Mouse (Mus musculus) right cerebral cortex, adult 2 months (tissue): Measurements from ENCODE around the gene Nhej1.

Experiments used
- DNase-seq, 2 experiments: peaks; one replicate each; pipeline ENCODE4 v3.0.0; 2021 to 2022; ENCODE audit warnings: low spot score in 2 of 2

The Nhej1 gene

DNA sequence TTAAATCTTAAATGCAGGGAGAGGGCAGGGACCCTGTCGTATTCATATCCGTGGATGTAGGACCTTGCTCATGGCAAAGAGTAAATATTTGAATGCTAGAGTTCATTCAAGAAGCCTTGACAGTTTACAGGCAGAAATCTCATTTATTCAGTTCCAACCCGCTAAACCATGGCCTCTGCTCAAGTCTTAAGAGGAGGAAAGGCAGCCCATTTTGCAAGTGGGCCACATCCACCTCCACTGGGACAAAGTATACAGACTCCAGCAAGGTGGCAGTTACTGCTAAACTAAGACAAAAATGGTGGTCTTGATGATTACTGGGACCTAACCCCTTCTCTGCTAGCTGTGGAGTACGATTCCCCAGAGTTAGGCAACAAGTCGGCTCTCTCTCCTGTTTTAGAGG is 418 bp upstream of the Nhej1 start:
- no peak for DNase-seq

DNA sequence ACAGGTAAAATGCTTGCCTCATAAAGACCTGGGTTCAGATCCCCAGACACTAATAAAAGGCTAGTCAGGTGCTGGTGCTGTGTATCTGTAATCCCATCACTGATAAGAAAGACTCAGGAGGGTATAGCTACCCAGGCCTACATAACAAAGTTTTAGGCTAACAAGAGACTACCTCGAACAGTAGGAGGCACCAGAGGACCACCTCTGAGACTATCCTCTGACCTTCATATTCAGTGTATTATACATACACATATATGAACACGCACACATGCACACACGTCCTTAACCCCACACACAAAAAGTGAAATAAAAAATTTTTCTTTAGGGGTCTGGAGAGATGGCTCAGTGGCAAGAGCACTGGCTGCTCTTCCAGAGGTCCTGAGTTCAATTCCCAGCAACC is 2.8 kb downstream of the Nhej1 start:
- DNase-seq, result no peak

DNA sequence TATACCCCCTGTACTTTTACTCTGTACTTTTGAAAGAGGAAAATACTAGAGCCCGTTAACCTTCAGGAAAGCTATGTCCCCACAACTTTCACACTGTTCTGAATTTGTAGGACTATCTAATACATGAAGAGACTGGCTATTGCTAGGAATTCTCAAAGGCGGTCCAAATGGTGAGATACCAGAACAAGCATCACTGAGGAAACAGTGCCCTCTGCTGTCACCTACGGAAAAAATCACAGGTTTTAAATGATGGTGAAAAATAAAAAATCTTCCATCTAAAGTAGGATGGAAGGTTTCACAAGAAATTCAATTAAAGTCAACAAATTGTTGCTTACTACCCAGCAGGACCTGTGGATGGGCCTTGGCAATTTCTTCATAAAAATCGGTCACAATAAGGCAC is 72.9 kb downstream of the Nhej1 start:
- peak; percentile 39 to 40 for DNase-seq

DNA sequence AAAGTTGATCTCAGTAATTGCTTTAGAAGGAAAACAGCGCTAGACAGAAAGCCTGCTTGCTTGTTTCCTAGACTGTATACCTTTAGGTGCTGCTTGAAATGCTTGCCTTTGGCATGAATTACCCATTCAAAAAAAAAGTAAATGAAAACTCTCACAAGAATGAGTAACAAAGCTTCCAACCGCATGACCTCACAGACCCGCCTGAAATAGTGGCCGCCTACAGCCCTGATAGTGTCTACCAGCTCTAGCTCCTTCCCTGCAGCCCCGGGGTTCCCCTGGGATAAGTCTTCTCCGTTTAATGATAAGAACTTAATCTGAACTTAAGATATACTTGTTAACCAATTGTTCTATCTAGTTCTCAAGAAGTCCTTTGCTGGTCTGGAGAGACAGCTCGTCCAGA is 73.6 kb downstream of the Nhej1 start:
- no peak for DNase-seq

DNA sequence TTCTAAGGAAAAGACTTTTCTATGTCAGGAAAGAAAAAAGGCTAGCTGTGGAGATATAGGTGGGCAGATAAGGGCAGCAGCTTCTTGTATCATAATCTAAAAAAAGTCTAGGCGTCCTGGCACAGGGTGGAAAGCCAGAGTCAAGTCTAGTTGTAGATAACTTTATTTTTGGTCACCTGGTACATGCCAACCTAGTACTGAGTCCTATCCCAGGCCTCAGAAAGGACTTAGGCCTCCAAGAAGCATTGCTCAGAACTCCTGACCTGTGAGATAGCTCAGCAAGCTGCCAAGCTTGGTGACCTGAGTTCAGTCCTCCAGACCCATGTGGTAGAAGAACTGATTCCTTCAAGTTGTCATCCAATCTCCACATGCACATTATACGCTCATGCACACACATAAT is 76.4 kb downstream of the Nhej1 start:
- no peak for DNase-seq

DNA sequence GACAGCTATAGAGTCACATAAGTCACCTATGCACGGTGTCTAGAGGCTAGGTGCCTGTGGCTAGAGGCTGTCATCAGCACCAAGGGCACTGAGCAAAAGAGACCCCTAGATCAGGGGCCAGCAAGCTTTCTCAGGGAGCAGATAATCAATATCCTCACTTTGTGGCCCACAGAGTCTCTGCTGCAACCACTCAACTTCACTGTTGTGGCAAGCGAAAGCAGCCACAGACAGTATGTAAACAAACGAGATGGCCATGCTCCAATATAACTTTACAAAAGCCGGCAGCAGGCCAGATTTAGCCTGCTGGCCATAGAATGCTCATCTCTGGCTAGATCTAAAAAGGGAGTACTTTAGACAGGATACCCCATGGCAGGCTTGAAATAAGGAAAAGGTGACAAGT is 77.0 kb downstream of the Nhej1 start:
- no peak for DNase-seq

DNA sequence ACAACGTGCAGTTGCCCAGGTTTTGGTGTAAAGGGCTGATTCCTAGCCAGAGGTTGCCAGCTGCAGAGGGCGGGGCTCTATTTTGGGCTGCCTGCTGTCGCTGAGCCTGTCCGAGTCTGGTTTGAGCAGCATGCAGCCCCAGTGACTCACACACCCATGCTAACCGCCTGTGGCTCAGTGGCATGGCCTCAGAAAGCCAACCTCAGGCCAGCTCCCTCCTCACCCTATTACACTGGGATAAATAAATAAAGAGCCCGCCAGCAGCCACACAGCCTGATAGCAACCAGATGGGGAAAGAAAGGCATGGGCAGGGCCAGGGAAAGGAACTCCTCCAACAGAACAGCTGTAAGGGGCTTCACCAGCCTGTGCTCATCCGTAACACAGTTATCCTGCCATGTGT is 84.6 kb downstream of the Nhej1 start:
- DNase-seq, result no peak

DNA sequence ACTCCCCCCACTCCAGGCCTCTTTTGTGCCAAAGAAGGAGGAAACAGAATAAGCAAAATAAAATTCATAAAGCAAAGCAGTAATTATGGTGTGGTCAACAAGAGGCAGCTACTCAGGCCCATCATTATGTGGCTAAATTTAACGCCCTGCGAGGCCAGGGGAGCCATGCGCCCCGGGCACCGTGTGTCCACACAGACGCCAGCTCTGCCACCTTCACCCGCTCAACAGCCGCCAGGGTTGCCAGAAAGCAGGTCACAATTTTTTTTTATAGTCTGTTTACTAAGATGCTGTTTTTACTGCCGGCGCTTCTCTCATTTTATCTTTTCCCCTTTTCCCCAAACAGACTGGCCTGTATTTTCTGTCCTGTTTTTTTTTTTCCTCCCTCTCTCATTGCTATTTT is 93.0 kb downstream of the Nhej1 start:
- DNase-seq, result no peak

DNA sequence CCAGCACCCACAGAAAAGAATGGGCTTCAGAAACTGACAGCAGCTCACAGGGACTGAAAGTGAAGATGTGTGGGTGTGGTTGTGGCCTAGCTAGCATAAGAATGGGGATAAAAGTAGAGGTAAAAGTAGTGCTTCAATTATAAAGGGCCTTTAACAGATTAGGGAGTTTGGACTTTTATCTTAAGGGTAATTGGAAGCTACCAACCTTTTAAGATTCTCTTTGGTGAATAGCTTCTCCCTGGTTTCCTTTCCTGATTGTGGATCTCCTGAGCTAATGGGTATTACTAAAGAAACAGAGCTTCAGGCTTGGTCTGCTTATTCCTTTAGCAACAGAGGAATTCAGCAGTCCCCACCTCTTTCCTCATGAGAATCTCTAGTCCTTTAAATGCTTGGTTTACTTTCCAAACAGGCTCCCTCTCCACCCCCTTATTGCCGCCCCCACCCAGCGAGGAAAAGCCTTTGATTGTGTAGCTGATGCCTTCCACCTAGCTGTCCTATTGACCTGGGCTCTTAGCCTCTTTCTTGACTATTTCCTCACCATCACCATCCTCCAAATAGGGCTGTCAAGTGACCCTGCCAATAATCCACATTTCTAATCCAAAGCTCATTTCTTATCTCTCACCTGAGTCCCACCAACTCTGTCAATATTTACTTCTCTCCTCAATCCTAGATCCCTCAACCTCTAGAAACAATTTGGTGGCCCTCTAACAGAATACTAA is 97.8 kb downstream of the Nhej1 start:
- DNase-seq, result no peak

DNA sequence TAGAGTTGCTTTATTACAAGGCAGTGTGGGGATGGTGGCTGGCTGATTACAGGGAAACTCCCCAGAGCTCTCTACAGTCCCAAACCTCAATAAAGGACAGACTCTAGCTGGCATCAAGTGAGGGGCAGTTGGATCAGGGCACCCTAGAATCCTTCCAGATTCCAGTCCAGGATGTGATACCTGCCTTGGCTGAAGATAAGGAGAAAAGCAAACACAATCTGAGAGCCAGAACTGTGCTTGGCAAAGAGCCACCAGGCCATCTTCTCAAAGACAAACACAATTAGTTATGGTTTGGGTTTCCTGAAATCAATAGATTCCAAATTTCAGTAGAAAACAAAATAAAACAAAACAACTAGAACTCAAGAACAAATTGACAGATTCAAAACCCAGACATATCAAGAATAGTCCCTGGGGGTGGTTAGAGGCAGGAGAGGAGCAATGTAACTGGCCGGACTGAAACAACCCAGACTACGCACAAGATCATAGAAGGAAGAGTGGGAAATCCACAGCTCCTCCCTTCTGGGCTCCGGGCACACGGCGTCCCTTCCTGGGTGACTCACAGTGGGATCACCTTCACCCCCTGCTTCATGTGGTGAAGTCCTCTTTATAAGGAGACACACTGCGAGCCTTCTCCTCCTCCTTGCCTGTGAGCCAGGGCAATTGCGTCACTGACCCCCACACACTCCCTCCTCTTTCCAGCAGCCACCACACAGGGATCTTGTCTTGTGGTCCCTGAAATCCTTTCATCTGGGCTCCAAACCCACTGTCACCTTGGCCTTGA is 100.4 kb downstream of the Nhej1 start:
- DNase-seq, result no peak

DNA sequence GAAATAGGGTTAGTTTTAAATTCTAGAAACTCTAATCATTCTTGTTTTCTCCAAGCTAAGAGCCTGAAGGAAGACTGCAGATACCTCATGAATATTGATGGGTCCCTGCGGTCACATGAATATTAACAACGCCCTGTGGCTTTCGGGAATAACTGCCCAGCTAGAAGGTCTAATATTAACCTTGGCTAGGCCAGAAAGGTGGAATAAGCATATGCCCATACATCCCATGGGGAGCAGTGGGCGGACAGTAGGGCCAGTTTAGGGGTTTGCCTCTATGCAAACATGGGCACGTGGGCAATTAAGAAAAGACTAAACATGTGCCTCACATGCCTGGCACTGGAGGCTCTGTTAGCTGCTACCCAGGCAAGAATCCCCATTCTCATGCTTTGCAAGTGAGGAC is 102.8 kb downstream of the Nhej1 start:
- no peak for DNase-seq

DNA sequence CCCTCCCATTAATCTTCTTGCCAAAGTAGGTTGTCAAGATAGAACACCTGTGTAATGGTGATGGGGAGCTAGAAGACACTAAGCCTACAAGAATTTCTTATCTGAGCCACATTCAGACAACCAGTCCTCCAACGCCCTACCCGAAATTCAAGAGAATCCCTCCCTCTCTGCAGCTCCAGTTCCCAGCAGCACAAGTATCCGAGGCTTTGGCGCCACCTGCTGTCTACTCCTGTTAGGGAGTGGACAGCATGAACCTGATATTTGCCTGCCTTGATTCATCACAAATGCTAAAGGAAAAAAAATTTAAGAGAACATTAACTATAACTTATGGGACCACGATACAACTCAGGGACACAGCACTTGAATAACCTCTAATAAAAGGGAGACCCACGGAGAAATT is 108.2 kb downstream of the Nhej1 start:
- DNase-seq, result peak; percentile 87 to 90

DNA sequence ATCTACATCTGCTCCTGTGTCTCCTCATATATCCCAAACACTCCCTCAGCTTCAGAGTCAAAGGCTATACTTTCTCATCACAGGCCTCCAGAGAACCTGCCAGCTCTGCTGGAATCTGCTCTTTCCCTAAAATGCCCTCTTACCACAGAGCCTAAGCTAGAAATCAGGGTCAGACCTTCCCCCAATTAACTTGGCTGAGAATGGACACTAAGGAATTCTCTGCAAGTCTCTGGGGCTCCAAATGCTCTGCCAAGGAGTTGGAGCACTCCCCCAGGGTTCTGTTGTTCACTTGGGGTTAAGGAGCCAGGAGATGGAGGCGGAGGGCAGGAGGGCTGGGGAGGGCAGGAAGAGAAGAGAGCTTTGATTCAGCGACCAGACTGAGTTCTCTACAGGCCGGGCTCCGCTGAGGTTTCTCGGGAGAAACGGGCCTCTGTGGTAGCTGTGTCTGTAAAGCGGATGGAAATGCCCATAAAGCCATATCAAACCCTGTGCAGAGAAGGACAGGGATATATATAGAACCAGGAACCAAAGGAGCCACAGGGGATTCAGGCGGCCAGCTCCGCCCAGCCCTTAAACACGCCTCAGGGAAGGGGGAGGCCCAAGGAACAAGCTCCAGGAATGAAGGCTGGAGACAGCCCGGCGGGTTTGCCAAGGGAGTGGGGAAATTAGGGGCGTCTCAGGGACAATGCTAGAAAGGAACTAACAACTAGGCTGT is 109.3 kb downstream of the Nhej1 start:
- no peak for DNase-seq

DNA sequence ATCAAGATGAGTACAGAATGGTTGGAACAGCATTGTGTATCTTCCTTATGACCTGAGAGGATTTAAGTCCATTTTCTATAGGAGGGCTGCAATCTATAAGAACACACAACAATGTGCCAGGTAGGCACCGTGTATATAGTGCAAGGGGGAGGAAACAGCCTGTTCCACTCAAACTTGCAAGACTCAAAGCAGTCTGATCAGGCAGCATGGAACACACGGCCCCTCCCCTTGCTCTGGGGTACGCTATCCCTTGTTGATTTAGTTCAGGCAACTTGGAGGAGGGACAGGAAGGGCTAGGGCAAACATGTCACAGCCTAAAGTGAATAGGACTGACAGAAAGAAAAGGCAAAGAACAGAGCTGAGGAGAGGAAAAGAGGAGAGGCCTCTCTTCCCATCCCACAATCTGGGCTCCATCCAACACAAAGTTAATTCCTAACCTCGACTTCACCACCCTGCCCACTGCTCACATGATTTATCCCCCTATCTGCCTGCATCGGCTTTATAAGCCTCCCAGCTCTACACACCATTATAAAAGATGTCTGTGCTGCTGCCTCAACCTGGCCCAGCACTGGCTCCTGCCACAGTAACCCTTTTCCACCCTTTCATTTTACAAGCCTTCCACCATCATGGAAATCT is 110.7 kb downstream of the Nhej1 start:
- DNase-seq, result no peak

DNA sequence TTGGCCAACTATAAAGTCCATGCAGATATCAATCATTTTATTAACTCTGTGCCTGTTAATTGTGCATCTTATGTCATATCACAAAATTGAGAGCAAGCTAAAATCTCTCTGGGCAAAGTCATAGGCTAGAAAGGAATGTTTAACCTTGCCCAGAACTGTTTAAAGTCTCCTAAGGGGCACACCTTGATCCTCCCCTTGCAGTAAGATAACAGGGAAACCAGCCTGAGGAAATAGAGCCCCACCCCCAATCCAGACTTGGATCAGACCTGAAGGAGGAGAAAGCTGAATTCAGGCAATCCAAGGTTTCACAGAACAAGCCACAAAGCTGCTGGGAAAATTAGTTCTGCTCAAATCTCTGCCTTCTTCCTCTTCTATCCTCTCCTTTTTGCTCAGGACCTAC is 114.2 kb downstream of the Nhej1 start:
- no peak for DNase-seq

DNA sequence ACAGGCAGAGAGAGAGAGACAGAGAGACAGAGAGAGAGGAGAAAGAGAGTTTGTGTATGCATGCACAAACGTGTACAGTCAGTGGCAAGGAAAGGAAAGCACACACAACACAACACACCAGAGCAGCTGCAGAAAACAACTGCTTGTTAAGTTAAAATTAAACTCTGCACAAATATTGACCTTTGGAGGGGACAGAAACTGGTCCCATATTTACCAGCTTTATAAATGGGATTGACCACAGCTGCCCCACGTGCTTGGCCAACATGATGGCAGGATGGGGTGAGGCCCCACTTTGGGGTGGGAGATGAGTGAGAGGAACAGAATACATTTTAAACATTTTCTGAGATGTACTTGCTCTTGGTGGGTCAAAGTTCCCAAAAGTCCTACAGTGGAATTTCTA is 114.8 kb downstream of the Nhej1 start:
- no peak for DNase-seq

DNA sequence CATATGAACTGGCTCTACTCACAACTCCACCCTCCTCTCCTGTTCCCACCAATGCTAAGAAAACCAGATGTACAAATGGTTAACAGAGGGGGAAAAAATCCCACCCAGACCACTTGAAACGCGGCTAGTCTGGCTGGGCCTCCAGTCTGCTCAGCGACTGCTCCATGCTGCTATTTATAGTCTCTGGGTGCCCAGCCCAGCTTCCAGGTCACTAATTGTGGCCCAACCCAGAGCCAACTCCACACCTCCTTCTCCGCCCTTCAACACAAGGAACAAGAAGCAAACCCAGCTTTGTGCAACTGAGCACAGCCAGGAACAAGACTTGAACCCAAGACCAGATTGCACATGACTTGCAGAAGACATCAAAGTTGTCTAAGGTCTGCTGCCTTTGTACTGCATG is 119.0 kb downstream of the Nhej1 start:
- DNase-seq, result no peak

DNA sequence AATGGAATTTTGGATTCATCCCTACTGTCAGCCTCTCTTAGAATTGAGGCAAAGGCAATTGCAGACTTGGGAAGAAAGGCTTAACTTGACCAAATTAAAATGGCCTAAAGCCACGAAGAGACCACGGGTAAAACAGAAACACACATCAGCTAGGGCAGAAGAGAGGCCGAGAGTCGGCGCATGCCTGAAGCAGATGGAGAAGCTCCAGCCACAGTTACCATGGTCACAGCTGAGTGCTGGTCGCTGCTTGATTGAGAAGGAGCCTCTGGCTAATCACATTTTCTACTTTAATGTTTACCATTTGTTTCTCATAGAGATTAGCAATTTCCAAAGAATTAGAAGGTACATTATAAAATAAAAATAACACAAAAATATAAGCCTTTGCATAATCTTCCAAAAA is 123.8 kb downstream of the Nhej1 start:
- no peak for DNase-seq

DNA sequence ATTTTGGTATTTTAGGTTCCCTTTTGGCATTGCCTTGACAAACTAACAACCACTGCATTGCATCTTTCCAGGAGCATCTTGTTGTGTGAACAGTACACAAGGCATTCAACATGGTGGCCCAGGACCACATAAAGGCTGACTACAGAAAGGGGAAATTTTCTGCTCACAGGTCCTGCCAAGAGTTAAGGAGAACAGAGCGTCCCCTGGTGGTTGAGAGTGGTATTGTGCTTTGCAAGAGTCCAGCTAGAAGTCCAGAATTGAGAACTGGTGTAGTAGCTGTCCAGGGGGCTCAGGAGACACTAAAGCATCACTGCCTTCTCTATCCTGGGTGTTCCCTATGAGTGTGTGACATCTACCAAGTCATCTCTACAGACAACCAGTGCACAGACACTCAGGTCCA is 124.5 kb downstream of the Nhej1 start:
- DNase-seq, result peak; percentile 13 to 37

DNA sequence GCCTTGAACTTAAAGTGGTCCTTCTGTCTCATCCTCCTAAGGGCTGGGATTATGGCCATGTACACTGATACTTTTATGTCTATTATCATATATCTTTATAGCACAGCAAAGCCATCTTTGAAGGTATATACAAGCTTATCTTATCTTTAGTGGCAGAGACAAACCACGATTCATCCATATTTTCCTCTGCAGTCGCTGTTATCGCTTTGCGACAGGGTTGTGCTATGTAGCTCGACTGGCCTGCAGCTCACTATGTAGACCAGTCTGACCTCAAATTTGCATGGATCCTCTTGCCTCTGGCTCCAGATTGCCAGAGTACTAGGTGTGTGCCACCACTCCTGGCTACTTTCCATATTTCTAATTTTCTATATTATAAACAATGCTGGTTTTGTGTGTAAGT is 125.8 kb downstream of the Nhej1 start:
- no peak for DNase-seq

DNA sequence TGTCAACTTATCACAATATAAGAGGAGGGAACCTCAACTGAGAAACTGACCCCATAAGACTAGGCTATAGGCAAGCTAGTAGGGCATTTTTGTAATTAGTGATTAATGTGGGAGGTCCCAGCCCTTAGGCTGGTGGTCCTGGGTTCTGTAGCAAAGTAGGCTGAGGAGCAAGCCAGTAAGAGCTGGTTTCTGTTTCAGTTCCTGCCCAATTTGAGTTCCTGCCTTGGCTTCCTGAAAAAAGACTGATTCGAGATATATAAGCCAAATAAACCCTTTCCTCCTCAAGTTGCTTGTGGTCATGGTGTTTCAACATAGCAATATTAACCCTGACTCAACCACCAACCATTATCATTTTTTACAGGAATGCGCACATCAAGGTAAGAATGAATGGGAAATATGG is 127.8 kb downstream of the Nhej1 start:
- DNase-seq, result no peak

DNA sequence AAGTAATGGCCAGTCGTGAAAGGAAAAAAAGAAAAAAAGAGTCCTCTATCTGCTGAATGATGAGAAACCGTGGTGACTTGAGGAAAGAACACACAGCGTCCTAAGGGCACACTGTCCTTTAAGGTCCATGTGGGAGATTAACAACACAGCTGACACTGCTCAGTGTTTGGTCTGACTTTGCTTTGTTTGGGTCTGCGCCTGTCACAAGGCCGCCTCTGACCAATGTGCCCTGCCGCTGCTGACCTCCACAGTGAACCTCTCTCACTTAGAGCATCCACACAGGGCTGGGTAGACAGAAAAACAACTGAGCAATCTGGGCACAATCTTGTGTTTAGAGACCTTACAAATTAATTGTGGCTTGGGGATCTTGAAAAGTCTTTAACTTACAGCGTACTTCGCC is 148.0 kb downstream of the Nhej1 start:
- no peak for DNase-seq

DNA sequence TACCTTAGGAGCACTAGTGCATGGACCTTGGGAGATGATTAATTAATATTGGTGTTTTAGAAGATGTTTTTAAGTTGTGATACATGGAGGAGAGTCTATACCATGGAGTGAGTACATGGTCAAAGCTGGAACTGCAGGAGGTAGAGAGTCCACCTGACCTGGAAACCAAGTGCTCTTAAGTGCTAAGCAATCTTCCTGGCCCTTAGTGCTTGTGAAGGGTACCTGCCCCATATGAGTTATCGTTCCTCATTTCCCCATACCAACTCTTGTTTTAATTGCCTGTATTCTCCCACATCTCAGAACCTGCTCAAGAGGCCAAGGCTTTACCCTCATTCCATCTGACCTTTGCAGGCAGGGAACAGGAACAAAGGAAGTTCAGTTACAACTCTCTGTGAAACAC is 149.1 kb downstream of the Nhej1 start:
- no peak for DNase-seq
